Mouse (Mus musculus) spleen, adult 2 months (tissue): ENCODE data around the gene Exoc6. TPM values are rescaled to one million over a fixed set of nuclear protein-coding genes. Genes with fewer than 3 reads are reported as not detected.

ENCODE experiments used
- DNase-seq, 2 experiments: peaks; one replicate each; pipeline versions ENCODE4 v3.0.0 to v3.0.0-alpha.2; 2012 to 2021; ENCODE audit warnings: low spot score in 2 of 2, low read depth in 1 of 2
- H3K27ac ChIP-seq: fragments of 200-500 bp; 2 replicates; pipeline ENCODE4 v1.5.1; 2012; ENCODE audit warnings: low read length, inconsistent platforms; ENCODE audit not compliant: insufficient read depth
- H3K27me3 ChIP-seq: fragments of 200-500 bp; 2 replicates; pipeline ENCODE4 v1.6.1; 2012; ENCODE audit warnings: mild to moderate bottlenecking, moderate library complexity, low read length, inconsistent platforms; ENCODE audit not compliant: control insufficient read depth, insufficient read depth
- H3K36me3 ChIP-seq: fragments of 200-500 bp; 2 replicates; pipeline ENCODE4 v1.6.1; 2012; ENCODE audit warnings: mild to moderate bottlenecking, low read length, inconsistent platforms; ENCODE audit not compliant: control insufficient read depth, insufficient read depth
- H3K4me1 ChIP-seq: fragments of 200-500 bp; 2 replicates; pipeline ENCODE4 v1.6.1; 2011; ENCODE audit warnings: inconsistent platforms; ENCODE audit not compliant: control insufficient read depth, insufficient read depth, insufficient read length
- H3K4me3 ChIP-seq: fragments of 200-500 bp; 2 replicates; pipeline ENCODE4 v1.5.1; 2011; ENCODE audit warnings: mild to moderate bottlenecking, inconsistent platforms; ENCODE audit not compliant: insufficient read depth, insufficient read length; ENCODE audit errors: extremely low read depth
- CTCF ChIP-seq: fragments of 200-500 bp; IDR thresholded peaks from 2 replicates; pipeline ENCODE4 v1.5.1; 2011; ENCODE audit warnings: mild to moderate bottlenecking, inconsistent platforms; ENCODE audit not compliant: insufficient read depth, insufficient read length, insufficient replicate concordance; ENCODE audit errors: extremely low read depth
- POLR2A ChIP-seq: fragments of 200-500 bp; IDR thresholded peaks from 2 replicates; pipeline ENCODE4 v1.6.1; 2011; ENCODE audit warnings: low read depth, low read length, inconsistent platforms
- WGBS: fragments of 180-500 bp; shearing (Covaris S2); methylation state at CpG from one replicate; pipeline ENCODE4 v1.1.7; 2018; 5-methylcytosine and 5-hydroxymethylcytosine counted together
- polyA plus RNA-seq: library from polyadenylated mRNA; depleted of rRNA; stranded (reverse); fragments of >200 nt; gene quantifications from 2 replicates; pipeline ENCODE4 v1.2.3, GENCODE M21; 2012

The Exoc6 gene
- polyA plus RNA-seq, 1 experiment: 8.6 TPM

DNA sequence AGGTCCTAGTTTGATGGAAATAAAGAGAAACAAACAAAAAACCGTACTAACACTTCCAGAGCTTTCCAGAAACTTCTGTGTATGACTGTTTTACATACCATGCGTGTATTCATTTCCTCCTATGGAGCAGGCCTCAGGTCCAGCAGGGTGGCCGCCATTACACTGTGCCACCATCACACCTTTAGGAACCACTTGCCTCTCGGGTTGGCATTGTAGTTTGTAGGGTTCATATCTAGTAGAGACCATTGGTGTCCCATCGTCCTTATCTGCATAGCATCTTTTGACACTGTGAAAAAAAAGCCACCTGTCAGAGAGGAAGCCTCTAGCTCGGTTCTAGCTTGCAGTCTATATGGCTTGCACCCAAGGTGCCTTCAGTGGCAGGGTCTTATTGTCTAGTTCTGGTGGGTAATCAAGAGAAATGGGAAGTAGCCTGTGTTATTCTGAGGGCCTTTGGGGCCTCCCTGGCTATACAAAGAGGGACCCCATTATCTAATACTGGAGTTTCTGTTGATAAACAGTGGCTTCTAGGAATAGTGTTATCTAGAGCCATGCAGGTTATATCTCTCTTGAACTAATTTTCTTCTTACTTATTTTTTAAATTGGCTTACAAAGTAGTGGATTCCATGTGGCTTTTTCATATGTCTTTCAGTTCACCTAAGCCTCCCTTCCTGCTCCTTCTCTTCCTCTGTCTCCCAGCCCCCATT lies 5.8 kb downstream of the Exoc6 start:
- no peak for TF ChIP-seq POLR2A
- TF ChIP-seq CTCF: no peak
- no peak for DNase-seq
- H3K27ac ChIP-seq: no peak overlapping the region
- no peaks in the 10 kb centered on the region for H3K27me3 ChIP-seq
- no peak overlapping the region for H3K4me3 ChIP-seq
- peaks cover 1% of the 10 kb centered on the region; the same call in 1 of the 2 replicates for H3K36me3 ChIP-seq
- 69% methylated on average over 6 of the region's 6 CpGs for WGBS
- peaks cover 23% of the 10 kb centered on the region for H3K4me1 ChIP-seq

DNA sequence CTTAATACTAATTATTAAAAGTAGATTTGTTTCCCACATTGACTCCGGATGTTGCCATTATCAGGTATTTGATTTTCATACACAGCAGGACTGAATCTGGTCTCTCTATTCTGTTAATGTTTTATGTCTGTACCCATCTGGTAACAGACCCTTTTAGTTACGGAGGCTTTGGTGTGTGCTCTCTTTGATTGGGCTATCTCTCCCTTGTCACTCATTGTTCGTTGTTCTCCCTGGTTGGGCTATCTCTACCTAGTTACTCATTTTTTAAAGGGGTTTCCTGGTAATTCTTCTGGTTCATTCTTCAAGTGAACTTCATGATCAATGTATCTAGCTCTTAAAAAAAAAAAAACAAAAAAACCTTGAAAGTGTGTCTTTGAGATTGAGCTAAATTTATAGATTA lies 7.7 kb downstream of the Exoc6 start:
- 82% methylated on average over 3 of the region's 3 CpGs for WGBS
- H3K27me3 ChIP-seq: no peaks in the 10 kb centered on the region
- no peak for DNase-seq
- no peak overlapping the region for H3K4me3 ChIP-seq
- H3K36me3 ChIP-seq: no peaks in the 10 kb centered on the region; the same call in 1 of the 2 replicates
- TF ChIP-seq CTCF: no peak
- peaks cover 30% of the 10 kb centered on the region for H3K4me1 ChIP-seq
- H3K27ac ChIP-seq: no peak overlapping the region

DNA sequence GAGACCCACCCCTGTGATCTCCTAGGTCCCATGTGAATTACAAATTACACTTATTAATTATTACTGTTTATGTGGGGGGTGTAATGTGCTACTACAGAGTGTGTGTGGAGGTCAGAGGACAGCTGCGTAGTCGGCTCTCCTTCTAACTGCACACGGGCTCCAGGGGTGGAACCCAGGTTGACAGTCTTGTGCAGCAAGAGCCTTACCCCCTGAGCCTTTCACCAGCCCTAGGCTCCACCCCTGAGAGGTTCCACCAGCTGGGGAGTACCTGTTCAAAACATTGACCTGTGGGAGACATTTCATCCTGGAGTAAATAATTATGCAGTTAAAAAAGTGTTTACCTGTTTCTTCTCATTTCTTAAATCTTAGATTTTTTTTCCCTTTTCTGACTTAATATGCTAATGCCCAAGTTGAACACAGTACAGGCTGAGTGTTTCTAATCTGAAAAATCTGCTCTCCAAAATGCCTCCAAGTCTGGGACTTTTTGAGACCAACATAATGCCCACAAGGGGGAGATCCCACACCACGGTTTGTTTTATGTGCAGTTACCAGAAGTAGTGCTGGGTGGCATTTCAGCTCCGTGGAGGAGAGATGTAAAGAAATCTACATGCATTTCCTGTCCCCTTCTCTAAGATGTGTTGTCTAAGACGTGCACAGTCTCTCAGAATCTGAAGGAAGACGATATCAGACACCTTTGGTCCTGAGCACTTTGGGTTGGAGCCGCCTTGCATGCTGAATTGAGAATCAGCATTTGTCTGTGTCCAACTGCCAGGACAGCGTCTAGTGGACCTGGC lies 9.3 kb downstream of the Exoc6 start:
- Histone ChIP-seq H3K27me3 (no peaks in the 10 kb centered on the region), H3K27ac (peak overlapping the region; percentile 89), H3K4me3 (peak overlapping the region; percentile 37; the same call in 1 of the 2 replicates), H3K4me1 (peaks cover 25% of the 10 kb centered on the region), H3K36me3 (no peaks in the 10 kb centered on the region)
- TF ChIP-seq POLR2A (no peak), CTCF (no peak; the same call in 1 of the 2 replicates)
- WGBS: 21% methylated on average over 9 of the region's 9 CpGs
- DNase-seq: peak; percentile 49 to 65

DNA sequence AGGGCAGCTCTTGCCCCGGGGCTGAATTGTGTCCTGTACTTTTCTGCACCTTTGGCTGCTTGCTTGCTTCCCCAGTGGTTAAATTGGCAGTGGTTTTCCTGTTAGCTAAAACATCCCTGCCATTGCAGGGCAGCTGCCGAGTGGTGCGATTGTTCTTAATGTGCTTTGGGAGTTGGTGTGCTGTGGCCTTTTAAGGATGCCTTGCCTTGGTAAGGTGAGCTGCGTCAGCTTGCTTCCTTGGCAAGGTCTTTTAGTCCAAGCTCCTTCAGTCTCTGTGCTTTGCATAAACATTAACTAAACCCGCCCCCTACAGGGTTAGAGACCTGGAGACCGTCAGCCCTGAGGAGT lies 9.8 kb downstream of the Exoc6 start:
- no peak for DNase-seq
- peak overlapping the region; percentile 89 for H3K27ac ChIP-seq
- no peaks in the 10 kb centered on the region for H3K36me3 ChIP-seq
- no peaks in the 10 kb centered on the region for H3K27me3 ChIP-seq
- H3K4me3 ChIP-seq: peak overlapping the region; percentile 37; the same call in 1 of the 2 replicates
- WGBS: 18% methylated on average over 6 of the region's 6 CpGs
- peaks cover 25% of the 10 kb centered on the region for H3K4me1 ChIP-seq
- no peak for TF ChIP-seq CTCF
- no peak for TF ChIP-seq POLR2A

DNA sequence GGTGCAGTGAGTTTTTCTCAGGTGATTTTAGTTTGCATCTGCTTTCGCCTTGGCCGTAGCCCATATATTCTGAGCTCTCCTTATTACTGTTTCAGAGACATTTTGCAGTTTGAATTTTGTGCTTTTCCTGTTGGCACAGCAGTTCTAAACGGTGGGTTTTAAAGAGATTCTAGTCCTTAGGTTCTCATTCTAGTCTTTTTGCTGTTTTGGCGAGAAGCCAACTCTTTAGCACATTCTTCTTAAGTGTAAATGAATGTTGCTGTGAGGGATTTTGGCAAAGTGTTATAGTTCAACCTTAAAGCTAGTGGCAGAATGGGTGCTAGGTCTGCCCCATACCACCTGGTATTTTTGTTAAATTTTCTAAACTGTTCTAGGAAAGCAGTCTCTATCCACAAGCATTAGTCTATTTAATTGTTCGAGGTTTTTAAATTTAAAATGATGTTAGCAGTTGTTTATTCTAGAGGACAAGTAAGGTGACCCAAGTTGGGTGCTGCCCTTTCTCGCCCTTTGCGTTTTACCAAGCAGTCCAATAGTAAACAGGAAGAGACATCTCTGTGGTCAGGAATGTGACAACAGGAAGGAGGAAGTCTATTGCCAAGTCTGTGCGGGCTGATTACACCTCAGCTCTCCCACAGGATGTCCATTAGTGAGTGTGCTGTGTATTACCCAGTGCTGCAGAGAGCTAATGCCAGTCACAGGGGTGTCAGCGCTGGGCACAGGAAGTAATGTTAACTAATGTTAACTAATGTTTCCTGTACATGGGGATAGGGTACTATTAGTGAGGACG lies 11.1 kb downstream of the Exoc6 start:
- no peak for DNase-seq
- TF ChIP-seq POLR2A: no peak
- no peak for TF ChIP-seq CTCF
- peak overlapping the region; percentile 47 for H3K27ac ChIP-seq
- no peaks in the 10 kb centered on the region for H3K27me3 ChIP-seq
- 27% methylated on average over 10 of the region's 10 CpGs for WGBS
- H3K36me3 ChIP-seq: no peaks in the 10 kb centered on the region
- H3K4me3 ChIP-seq: no peak overlapping the region
- H3K4me1 ChIP-seq: peaks cover 21% of the 10 kb centered on the region; the same call in 1 of the 2 replicates

DNA sequence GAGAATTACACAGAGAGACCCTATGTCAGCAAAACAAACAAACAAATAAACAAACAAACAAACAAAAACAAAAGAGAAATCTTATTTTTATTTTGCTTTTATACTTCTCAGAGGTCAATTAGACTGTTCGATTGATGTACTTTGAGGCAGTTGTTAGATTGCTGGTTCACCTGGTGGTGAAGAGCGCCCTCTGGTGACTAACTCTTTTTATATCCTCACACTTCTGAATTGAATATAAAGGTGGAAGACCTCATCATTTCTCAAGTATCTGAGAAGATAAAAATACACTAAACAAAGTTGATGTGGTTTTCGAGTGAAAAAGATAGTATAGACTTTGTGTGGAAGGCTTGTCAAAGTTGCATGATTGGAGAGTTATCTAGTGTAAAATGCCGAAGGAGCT lies 13.5 kb downstream of the Exoc6 start:
- peaks cover 2% of the 10 kb centered on the region; the same call in 1 of the 2 replicates for H3K36me3 ChIP-seq
- WGBS: 21% methylated on average over 4 of the region's 4 CpGs
- no peak overlapping the region for H3K27ac ChIP-seq
- H3K4me1 ChIP-seq: peaks cover 20% of the 10 kb centered on the region; the same call in 1 of the 2 replicates
- peak; percentile 27; the same call in 1 of the 2 replicates for TF ChIP-seq CTCF
- TF ChIP-seq POLR2A: no peak
- H3K4me3 ChIP-seq: no peak overlapping the region
- DNase-seq: peak in 1 of 2 experiments; percentile 48
- no peaks in the 10 kb centered on the region for H3K27me3 ChIP-seq
